Mouse (Mus musculus) erythroblast, embryonic 14.5 days (primary cell): ENCODE results near the gene Grik4.

Experiments used
- GATA1 ChIP-seq: IDR thresholded peaks from 2 replicates; pipeline ENCODE4 v1.6.1; 2012; ENCODE audit warnings: low read length, inconsistent platforms, mixed read lengths
- TAL1 ChIP-seq: IDR thresholded peaks from 3 replicates; pipeline ENCODE4 v1.6.1; 2012; ENCODE audit warnings: low read length, inconsistent platforms, mixed read lengths

GRCm38 (mm10) chr9:42850063-42850462 is 94.2 kb downstream of the Grik4 start:
- TF ChIP-seq TAL1: no peak
- no peak for TF ChIP-seq GATA1
